Mouse (Mus musculus): ENCODE data around the gene Itga1. TPM values are rescaled to one million over a fixed set of nuclear protein-coding genes. Genes with fewer than 3 reads are reported as not detected.

Gene Itga1
- total and polyA plus RNA-seq, 3 experiments, result not detected

- H3K9me3 ChIP-seq (replicated peaks; ENCODE audit: insufficient read depth, low read length), result no peaks in the 10 kb centered on the region
- no peaks in the 10 kb centered on the region for H3K4me1 ChIP-seq (ENCODE audit: control insufficient read depth in 1 of 2, insufficient read depth in 2 of 2, low read length in 2 of 2)
- no peak overlapping the region for H3K9ac ChIP-seq (ENCODE audit: control insufficient read depth, low read depth, low read length, poor library complexity, severe bottlenecking)
- no peak overlapping the region for H3K27ac ChIP-seq (ENCODE audit: control insufficient read depth, low read depth, low read length)
- no peaks in the 10 kb centered on the region for H3K79me2 ChIP-seq (ENCODE audit: control insufficient read depth, insufficient read depth, low read length, poor library complexity)
- no peak overlapping the region for H3K4me3 ChIP-seq (ENCODE audit: control insufficient read depth in 1 of 2, insufficient read depth in 1 of 2, low read depth in 2 of 2, low read length in 2 of 2)
- no peak for TF ChIP-seq POLR2A (IDR thresholded peaks at IDR 0.05; ENCODE audit: control insufficient read depth in 1 of 2, insufficient read depth in 1 of 2, low read depth in 1 of 2, low read length in 2 of 2, poor library complexity in 1 of 2)
- no peak for TF ChIP-seq NELFE (IDR thresholded peaks at IDR 0.05; ENCODE audit: low read depth, low read length)
- TF ChIP-seq RAD21 (IDR thresholded peaks at IDR 0.05; ENCODE audit: low read depth, low read length), result no peak
- no peak for TF ChIP-seq CHD1 (IDR thresholded peaks at IDR 0.05; ENCODE audit: low read depth, low read length)
- H3K36me3 ChIP-seq (ENCODE audit: control insufficient read depth in 1 of 2, insufficient read depth in 2 of 2, low read length in 2 of 2), result no peaks in the 10 kb centered on the region
- DNase-seq (ENCODE audit: low read depth, low spot score), result no peak
- no peaks in the 10 kb centered on the region for H3K27me3 ChIP-seq (ENCODE audit: control insufficient read depth in 1 of 2, insufficient read depth in 2 of 2, low read length in 2 of 2)
These were observed 186.8 kb downstream of the Itga1 start for GRCm38 (mm10) chr13:114914963-114915362.

DNA sequence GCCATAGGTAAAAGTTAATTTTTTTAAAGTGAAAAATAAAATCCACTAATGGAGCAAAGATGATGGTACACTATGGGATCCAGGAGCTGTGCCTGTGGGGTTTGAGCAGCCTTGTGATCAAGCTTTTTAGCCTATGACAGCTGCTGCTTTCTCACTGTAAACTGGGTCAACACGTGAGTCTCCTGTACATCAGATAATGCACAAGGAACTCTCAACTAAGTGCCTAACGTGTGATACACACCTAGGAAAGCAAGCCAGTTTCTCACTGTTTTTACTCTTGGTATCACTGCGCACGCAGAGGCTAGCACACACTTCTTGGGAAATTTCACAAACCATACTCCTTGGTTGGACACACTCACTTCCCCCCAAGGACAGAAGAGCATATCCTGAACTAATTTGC, 187.2 kb downstream of the Itga1 start:
- TF ChIP-seq POLR2AphosphoS2 (IDR thresholded peaks at IDR 0.05; ENCODE audit: low read length) (no peak), JUND (IDR thresholded peaks at IDR 0.05; ENCODE audit: low read depth, low read length) (no peak), USF2 (IDR thresholded peaks at IDR 0.05; ENCODE audit: borderline replicate concordance in 1 of 2, insufficient read depth in 1 of 2, low read depth in 1 of 2, low read length in 2 of 2) (no peak), NELFE (IDR thresholded peaks at IDR 0.05; ENCODE audit: low read depth, low read length) (no peak), ZKSCAN1 (IDR thresholded peaks at IDR 0.05; ENCODE audit: low read depth, low read length) (no peak), POLR2A (IDR thresholded peaks at IDR 0.05; ENCODE audit: control insufficient read depth in 1 of 2, insufficient read depth in 1 of 2, low read depth in 1 of 2, low read length in 2 of 2, poor library complexity in 1 of 2) (no peak), USF1 (IDR thresholded peaks at IDR 0.05; ENCODE audit: low read depth, low read length) (no peak)
- DNase-seq (ENCODE audit: low read depth, low spot score), result no peak
- Histone ChIP-seq H3K4me3 (ENCODE audit: control insufficient read depth in 1 of 2, insufficient read depth in 1 of 2, low read depth in 2 of 2, low read length in 2 of 2) (no peak overlapping the region), H3K4me1 (ENCODE audit: control insufficient read depth in 1 of 2, insufficient read depth in 2 of 2, low read length in 2 of 2) (no peaks in the 10 kb centered on the region), H3K79me2 (ENCODE audit: control insufficient read depth, insufficient read depth, low read length, poor library complexity) (no peaks in the 10 kb centered on the region), H3K27me3 (ENCODE audit: control insufficient read depth in 1 of 2, insufficient read depth in 2 of 2, low read length in 2 of 2) (no peaks in the 10 kb centered on the region), H3K9ac (ENCODE audit: control insufficient read depth, low read depth, low read length, poor library complexity, severe bottlenecking) (no peak overlapping the region), H3K36me3 (ENCODE audit: control insufficient read depth in 1 of 2, insufficient read depth in 2 of 2, low read length in 2 of 2) (no peaks in the 10 kb centered on the region), H3K27ac (ENCODE audit: control insufficient read depth, low read depth, low read length) (no peak overlapping the region), H3K9me3 (replicated peaks; ENCODE audit: insufficient read depth, low read length) (no peaks in the 10 kb centered on the region)

DNA sequence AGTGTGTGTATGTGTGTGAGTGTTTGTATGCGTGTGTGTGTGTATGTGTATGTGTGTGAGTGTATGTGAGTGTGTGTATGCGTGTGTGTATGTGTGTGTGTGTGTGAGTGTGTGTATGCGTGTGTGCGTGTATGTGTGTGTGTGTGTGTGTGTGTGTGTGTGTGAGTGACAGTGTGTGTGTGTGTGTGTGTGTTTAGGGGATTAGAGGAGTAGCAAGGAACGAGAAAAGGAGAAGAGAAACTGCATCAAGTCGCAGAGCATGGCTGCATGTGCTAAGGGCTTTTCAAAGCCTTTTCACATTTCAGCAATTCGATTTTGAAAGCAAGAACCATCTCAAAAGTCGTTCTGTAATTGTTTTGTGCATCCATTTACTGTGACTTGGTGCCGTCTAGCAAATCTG, 191.1 kb downstream of the Itga1 start:
- H3K4me1 ChIP-seq (ENCODE audit: control insufficient read depth in 1 of 2, insufficient read depth in 2 of 2, low read length in 2 of 2), result no peaks in the 10 kb centered on the region
- no peak overlapping the region for H3K27ac ChIP-seq (ENCODE audit: control insufficient read depth, low read depth, low read length)
- H3K4me3 ChIP-seq (ENCODE audit: control insufficient read depth in 1 of 2, insufficient read depth in 1 of 2, low read depth in 2 of 2, low read length in 2 of 2), result no peak overlapping the region
- H3K36me3 ChIP-seq (ENCODE audit: control insufficient read depth in 1 of 2, insufficient read depth in 2 of 2, low read length in 2 of 2), result no peaks in the 10 kb centered on the region
- no peaks in the 10 kb centered on the region for H3K79me2 ChIP-seq (ENCODE audit: control insufficient read depth, insufficient read depth, low read length, poor library complexity)
- H3K9ac ChIP-seq (ENCODE audit: control insufficient read depth, low read depth, low read length, poor library complexity, severe bottlenecking), result no peak overlapping the region
- DNase-seq (ENCODE audit: low read depth, low spot score), result no peak
- no peak for TF ChIP-seq TBP (IDR thresholded peaks at IDR 0.05; ENCODE audit: low read depth, low read length)
- no peak for TF ChIP-seq CHD2 (IDR thresholded peaks at IDR 0.05; ENCODE audit: low read length)
- TF ChIP-seq POLR2AphosphoS2 (IDR thresholded peaks at IDR 0.05; ENCODE audit: low read length), result no peak
- TF ChIP-seq RAD21 (IDR thresholded peaks at IDR 0.05; ENCODE audit: low read depth, low read length), result no peak
- TF ChIP-seq GATA1 (IDR thresholded peaks at IDR 0.05; ENCODE audit: low read depth, low read length), result no peak
- TF ChIP-seq UBTF (IDR thresholded peaks at IDR 0.05; ENCODE audit: borderline replicate concordance, insufficient read depth, low read depth, low read length), result no peak
- no peak for TF ChIP-seq MEF2A (IDR thresholded peaks at IDR 0.05; ENCODE audit: extremely low read depth, insufficient replicate concordance, low read depth, low read length, poor library complexity, severe bottlenecking)
- TF ChIP-seq MAZ (IDR thresholded peaks at IDR 0.05; ENCODE audit: low read depth, low read length), result no peak
- no peak for TF ChIP-seq GABPA (IDR thresholded peaks at IDR 0.05; ENCODE audit: low read depth, low read length)
- H3K9me3 ChIP-seq (replicated peaks; ENCODE audit: insufficient read depth, low read length), result no peaks in the 10 kb centered on the region
- H3K27me3 ChIP-seq (ENCODE audit: control insufficient read depth in 1 of 2, insufficient read depth in 2 of 2, low read length in 2 of 2), result no peaks in the 10 kb centered on the region
